Mouse (Mus musculus) erythroblast, embryonic 14.5 days (primary cell): Measurements from ENCODE around the gene Tnfsf18. TPM values are rescaled to one million over a fixed set of nuclear protein-coding genes. Genes with fewer than 3 reads are reported as not detected.

Source experiments
- H3K27me3 ChIP-seq: 2 replicates; pipeline ENCODE4 v1.6.1; 2012; ENCODE audit warnings: inconsistent platforms; ENCODE audit not compliant: control insufficient read depth
- H3K36me3 ChIP-seq: 2 replicates; pipeline ENCODE4 v1.6.1; 2012; ENCODE audit warnings: mild to moderate bottlenecking, inconsistent platforms; ENCODE audit not compliant: control insufficient read depth
- H3K4me1 ChIP-seq: 2 replicates; pipeline ENCODE4 v1.6.1; 2012; ENCODE audit warnings: inconsistent platforms; ENCODE audit not compliant: control insufficient read depth
- H3K4me3 ChIP-seq: replicated peaks from 2 replicates; pipeline ENCODE3; 2012; ENCODE audit warnings: moderate library complexity, mild to moderate bottlenecking, inconsistent platforms
- H3K9me3 ChIP-seq: 2 replicates; pipeline ENCODE4 v1.6.1; 2012; ENCODE audit warnings: low read length, inconsistent platforms, mixed read lengths; ENCODE audit not compliant: control insufficient read depth
- GATA1 ChIP-seq: IDR thresholded peaks from 2 replicates; pipeline ENCODE4 v1.6.1; 2012; ENCODE audit warnings: low read length, inconsistent platforms, mixed read lengths
- TAL1 ChIP-seq: IDR thresholded peaks from 3 replicates; pipeline ENCODE4 v1.6.1; 2012; ENCODE audit warnings: low read length, inconsistent platforms, mixed read lengths
- polyA plus RNA-seq: library from polyadenylated mRNA; stranded (reverse); fragments of >175 nt; gene quantifications from 2 replicates; pipeline ENCODE4 v1.2.3, GENCODE M21; 2012

Gene Tnfsf18
- not detected in 2 replicates for polyA plus RNA-seq

- Histone ChIP-seq H3K4me1 (no peaks in the 10 kb centered on the region), H3K27me3 (no peaks in the 10 kb centered on the region), H3K9me3 (no peaks in the 10 kb centered on the region), H3K36me3 (no peaks in the 10 kb centered on the region), H3K4me3 (no peak within 1 kb of the TSS)
- TF ChIP-seq TAL1 (no peak), GATA1 (no peak)
These were observed at the start of gene Tnfsf18 for GRCm38 (mm10) chr1:161494343-161494742. Gene Tnfsf18 (plus strand): TSS chr1:161494655.

- TF ChIP-seq TAL1 (no peak), GATA1 (no peak)
- Histone ChIP-seq H3K27me3 (no peaks in the 10 kb centered on the region), H3K9me3 (no peaks in the 10 kb centered on the region), H3K36me3 (no peaks in the 10 kb centered on the region), H3K4me1 (no peaks in the 10 kb centered on the region), H3K4me3 (no peak overlapping the region)
These were observed 49.6 kb upstream of the Tnfsf18 start for GRCm38 (mm10) chr1:161444858-161445257.

- no peaks in the 10 kb centered on the region for H3K9me3 ChIP-seq
- no peaks in the 10 kb centered on the region for H3K4me1 ChIP-seq
These were observed 42.7 kb upstream of the Tnfsf18 start for GRCm38 (mm10) chr1:161451683-161452245.

GRCm38 (mm10) chr1:161452250-161452649, 42.2 kb upstream of the Tnfsf18 start:
- Histone ChIP-seq H3K27me3 (no peaks in the 10 kb centered on the region), H3K4me3 (no peak overlapping the region), H3K4me1 (no peaks in the 10 kb centered on the region), H3K9me3 (no peaks in the 10 kb centered on the region), H3K36me3 (no peaks in the 10 kb centered on the region)
- TF ChIP-seq TAL1 (no peak), GATA1 (no peak)

More at GRCm38 (mm10) chr1:161451683-161452245, 42.7 kb upstream of the Tnfsf18 start:
- TF ChIP-seq GATA1: no peak
- no peak for TF ChIP-seq TAL1
- Histone ChIP-seq H3K4me3 (no peak overlapping the region), H3K36me3 (no peaks in the 10 kb centered on the region), H3K27me3 (no peaks in the 10 kb centered on the region)

GRCm38 (mm10) chr1:161463388-161464085, 30.9 kb upstream of the Tnfsf18 start:
- Histone ChIP-seq H3K27me3 (no peaks in the 10 kb centered on the region), H3K4me1 (no peaks in the 10 kb centered on the region), H3K4me3 (no peak overlapping the region), H3K36me3 (no peaks in the 10 kb centered on the region), H3K9me3 (no peaks in the 10 kb centered on the region)
- TF ChIP-seq GATA1 (no peak), TAL1 (no peak)

- H3K27me3 ChIP-seq: no peaks in the 10 kb centered on the region
- no peak overlapping the region for H3K4me3 ChIP-seq
- no peaks in the 10 kb centered on the region for H3K9me3 ChIP-seq
- H3K4me1 ChIP-seq: no peaks in the 10 kb centered on the region
- no peak for TF ChIP-seq GATA1
- TF ChIP-seq TAL1: no peak
- no peaks in the 10 kb centered on the region for H3K36me3 ChIP-seq
These were observed 17.2 kb upstream of the Tnfsf18 start for GRCm38 (mm10) chr1:161477221-161477620.

- no peaks in the 10 kb centered on the region for H3K9me3 ChIP-seq
- H3K36me3 ChIP-seq: no peaks in the 10 kb centered on the region
- no peak overlapping the region for H3K4me3 ChIP-seq
- TF ChIP-seq GATA1 (no peak), TAL1 (no peak)
- no peaks in the 10 kb centered on the region for H3K27me3 ChIP-seq
- H3K4me1 ChIP-seq: no peaks in the 10 kb centered on the region
These were observed 14.6 kb upstream of the Tnfsf18 start for GRCm38 (mm10) chr1:161479854-161480253.

- no peaks in the 10 kb centered on the region for H3K4me1 ChIP-seq
- no peaks in the 10 kb centered on the region for H3K36me3 ChIP-seq
- no peak overlapping the region for H3K4me3 ChIP-seq
- H3K27me3 ChIP-seq: no peaks in the 10 kb centered on the region
- H3K9me3 ChIP-seq: no peaks in the 10 kb centered on the region
- TF ChIP-seq TAL1: no peak
- no peak for TF ChIP-seq GATA1
These were observed 12.2 kb upstream of the Tnfsf18 start for GRCm38 (mm10) chr1:161482211-161482610.

- TF ChIP-seq TAL1: no peak
- TF ChIP-seq GATA1: no peak
- Histone ChIP-seq H3K9me3 (no peaks in the 10 kb centered on the region), H3K36me3 (no peaks in the 10 kb centered on the region), H3K4me3 (no peak overlapping the region), H3K4me1 (no peaks in the 10 kb centered on the region), H3K27me3 (no peaks in the 10 kb centered on the region)
These were observed 7.4 kb upstream of the Tnfsf18 start for GRCm38 (mm10) chr1:161487069-161487468.

- Histone ChIP-seq H3K9me3 (no peaks in the 10 kb centered on the region), H3K36me3 (no peaks in the 10 kb centered on the region), H3K27me3 (no peaks in the 10 kb centered on the region), H3K4me3 (no peak overlapping the region), H3K4me1 (no peaks in the 10 kb centered on the region)
- no peak for TF ChIP-seq TAL1
- TF ChIP-seq GATA1: no peak
These were observed 2.7 kb upstream of the Tnfsf18 start for GRCm38 (mm10) chr1:161491766-161492165.
